Mouse (Mus musculus): ENCODE data around the gene Elovl5. TPM values are rescaled to one million over a fixed set of nuclear protein-coding genes. Genes with fewer than 3 reads are reported as not detected.
A peak's percentile ranks its signal among the peaks of the same experiment; 100 is the strongest.

Elovl5 gene
- polyA plus RNA-seq (2016; fragmentation: Nextera tagmentation; extraction: Ambion mirVana) = 91.1 and 92.8 TPM in 2 replicates

- Histone ChIP-seq H3K27me3 (ENCODE audit: low read depth, poor library complexity, severe bottlenecking) (no peaks in the 10 kb centered on the region), H3K4me3 (peak within 1 kb of the TSS; percentile 98), H3K27ac (peak within 1 kb of the TSS; percentile 95), H3K9me3 (replicated peaks) (no peaks in the 10 kb centered on the region), H3K4me1 (peaks cover 31% of the 10 kb centered on the region), H3K36me3 (peaks cover 6% of the 10 kb centered on the region; the same call in 1 of the 2 replicates)
- under 1% methylated on average over 42 of the region's 42 CpGs for WGBS
- DNase-seq (ENCODE audit: low spot score) = peak; percentile 99
Measured at GRCm38 (mm10) chr9:77917074-77917621, at the start of gene Elovl5. Gene Elovl5 (plus strand): TSS chr9:77917364.

- H3K4me3 ChIP-seq = no peak overlapping the region
- no peaks in the 10 kb centered on the region for H3K9me3 ChIP-seq (replicated peaks)
- no peaks in the 10 kb centered on the region for H3K27me3 ChIP-seq (ENCODE audit: low read depth, poor library complexity, severe bottlenecking)
- no peak for DNase-seq (ENCODE audit: low spot score)
- no peaks in the 10 kb centered on the region for H3K4me1 ChIP-seq
- no peaks in the 10 kb centered on the region for H3K36me3 ChIP-seq
- WGBS = 79% methylated on average over 4 of the region's 4 CpGs
- no peak overlapping the region for H3K27ac ChIP-seq
Measured at GRCm38 (mm10) chr9:77891501-77891900, 25.7 kb upstream of the Elovl5 start.

- Histone ChIP-seq H3K9me3 (replicated peaks) (no peaks in the 10 kb centered on the region), H3K36me3 (no peaks in the 10 kb centered on the region), H3K27ac (no peak overlapping the region), H3K27me3 (ENCODE audit: low read depth, poor library complexity, severe bottlenecking) (no peaks in the 10 kb centered on the region), H3K4me1 (no peaks in the 10 kb centered on the region), H3K4me3 (no peak overlapping the region)
- DNase-seq (ENCODE audit: low spot score) = no peak
- WGBS = 70% methylated on average over 7 of the region's 7 CpGs
Measured at GRCm38 (mm10) chr9:77898551-77898950, 18.6 kb upstream of the Elovl5 start.

GRCm38 (mm10) chr9:77904133-77904532, 13.0 kb upstream of the Elovl5 start:
- WGBS = 96% methylated on average over 2 of the region's 2 CpGs
- H3K4me1 ChIP-seq = peaks cover under 1% of the 10 kb centered on the region
- no peak for DNase-seq (ENCODE audit: low spot score)

GRCm38 (mm10) chr9:77909572-77910269, 7.4 kb upstream of the Elovl5 start:
- Histone ChIP-seq H3K36me3 (no peaks in the 10 kb centered on the region), H3K9me3 (replicated peaks) (no peaks in the 10 kb centered on the region), H3K4me1 (peaks cover 26% of the 10 kb centered on the region), H3K27ac (peak overlapping the region; percentile 95), H3K4me3 (peak overlapping the region; percentile 61), H3K27me3 (ENCODE audit: low read depth, poor library complexity, severe bottlenecking) (no peaks in the 10 kb centered on the region)
- peak; percentile 39 for DNase-seq (ENCODE audit: low spot score)
- 21% methylated on average over 10 of the region's 10 CpGs for WGBS

More at GRCm38 (mm10) chr9:77904133-77904532, 13.0 kb upstream of the Elovl5 start:
- Histone ChIP-seq H3K27ac (no peak overlapping the region), H3K9me3 (replicated peaks) (no peaks in the 10 kb centered on the region), H3K36me3 (no peaks in the 10 kb centered on the region), H3K4me3 (no peak overlapping the region), H3K27me3 (ENCODE audit: low read depth, poor library complexity, severe bottlenecking) (no peaks in the 10 kb centered on the region)

- WGBS = under 1% methylated on average over 67 of the region's 68 CpGs
- Histone ChIP-seq H3K36me3 (no peaks in the 10 kb centered on the region), H3K9me3 (replicated peaks) (no peaks in the 10 kb centered on the region), H3K27me3 (ENCODE audit: low read depth, poor library complexity, severe bottlenecking) (no peaks in the 10 kb centered on the region), H3K27ac (peak overlapping the region; percentile 95), H3K4me3 (peak overlapping the region; percentile 61), H3K4me1 (peaks cover 26% of the 10 kb centered on the region)
- peak; percentile 95 for DNase-seq (ENCODE audit: low spot score)
Measured at GRCm38 (mm10) chr9:77910270-77911240, 6.6 kb upstream of the Elovl5 start.

GRCm38 (mm10) chr9:77911508-77912229, 5.5 kb upstream of the Elovl5 start:
- H3K4me1 ChIP-seq = peaks cover 28% of the 10 kb centered on the region
- peak overlapping the region; percentile 61 for H3K4me3 ChIP-seq
- H3K27me3 ChIP-seq (ENCODE audit: low read depth, poor library complexity, severe bottlenecking) = no peaks in the 10 kb centered on the region
- 66% methylated on average over 7 of the region's 7 CpGs for WGBS
- DNase-seq (ENCODE audit: low spot score) = no peak
- H3K36me3 ChIP-seq = no peaks in the 10 kb centered on the region
- H3K27ac ChIP-seq = peak overlapping the region; percentile 95
- no peaks in the 10 kb centered on the region for H3K9me3 ChIP-seq (replicated peaks)

- Histone ChIP-seq H3K4me1 (peaks cover 29% of the 10 kb centered on the region), H3K9me3 (replicated peaks) (no peaks in the 10 kb centered on the region), H3K36me3 (no peaks in the 10 kb centered on the region), H3K4me3 (no peak overlapping the region), H3K27ac (0 out of 2 replicates have a peak overlapping the region, but pooled peaks have one; percentile 11), H3K27me3 (ENCODE audit: low read depth, poor library complexity, severe bottlenecking) (no peaks in the 10 kb centered on the region)
- 83% methylated on average over 6 of the region's 6 CpGs for WGBS
- no peak for DNase-seq (ENCODE audit: low spot score)
Measured at GRCm38 (mm10) chr9:77912246-77912645, 4.9 kb upstream of the Elovl5 start.

- Histone ChIP-seq H3K9me3 (replicated peaks) (no peaks in the 10 kb centered on the region), H3K27me3 (ENCODE audit: low read depth, poor library complexity, severe bottlenecking) (no peaks in the 10 kb centered on the region), H3K4me1 (peaks cover 40% of the 10 kb centered on the region), H3K36me3 (peaks cover 5% of the 10 kb centered on the region; the same call in 1 of the 2 replicates), H3K27ac (no peak overlapping the region), H3K4me3 (no peak overlapping the region)
- DNase-seq (ENCODE audit: low spot score) = no peak
- 82% methylated on average over 4 of the region's 4 CpGs for WGBS
Measured at GRCm38 (mm10) chr9:77914616-77915015, 2.5 kb upstream of the Elovl5 start.

GRCm38 (mm10) chr9:77915791-77916190, 1.4 kb upstream of the Elovl5 start:
- H3K27me3 ChIP-seq (ENCODE audit: low read depth, poor library complexity, severe bottlenecking) = no peaks in the 10 kb centered on the region
- 44% methylated on average over 4 of the region's 4 CpGs for WGBS
- DNase-seq (ENCODE audit: low spot score) = no peak
- no peak overlapping the region for H3K4me3 ChIP-seq
- no peaks in the 10 kb centered on the region for H3K9me3 ChIP-seq (replicated peaks)
- H3K4me1 ChIP-seq = peaks cover 37% of the 10 kb centered on the region
- H3K36me3 ChIP-seq = peaks cover 6% of the 10 kb centered on the region; the same call in 1 of the 2 replicates
- H3K27ac ChIP-seq = no peak overlapping the region

- peaks cover 6% of the 10 kb centered on the region; the same call in 1 of the 2 replicates for H3K36me3 ChIP-seq
- peak; percentile 64 for DNase-seq (ENCODE audit: low spot score)
- peaks cover 30% of the 10 kb centered on the region for H3K4me1 ChIP-seq
- peak overlapping the region; percentile 95 for H3K27ac ChIP-seq
- peak overlapping the region; percentile 98 for H3K4me3 ChIP-seq
- H3K9me3 ChIP-seq (replicated peaks) = no peaks in the 10 kb centered on the region
- H3K27me3 ChIP-seq (ENCODE audit: low read depth, poor library complexity, severe bottlenecking) = no peaks in the 10 kb centered on the region
- WGBS = under 1% methylated on average over 45 of the region's 45 CpGs
Measured at GRCm38 (mm10) chr9:77917622-77918131, 513 bp downstream of the Elovl5 start.

GRCm38 (mm10) chr9:77918211-77918610, 1.0 kb downstream of the Elovl5 start:
- Histone ChIP-seq H3K4me3 (peak overlapping the region; percentile 98), H3K36me3 (peaks cover 6% of the 10 kb centered on the region; the same call in 1 of the 2 replicates), H3K27me3 (ENCODE audit: low read depth, poor library complexity, severe bottlenecking) (no peaks in the 10 kb centered on the region), H3K4me1 (peaks cover 30% of the 10 kb centered on the region), H3K9me3 (replicated peaks) (no peaks in the 10 kb centered on the region), H3K27ac (peak overlapping the region; percentile 95)
- DNase-seq (ENCODE audit: low spot score) = no peak
- 30% methylated on average over 10 of the region's 10 CpGs for WGBS
